Mouse (Mus musculus) kidney, embryonic 16.5 days (tissue): ENCODE results near the gene Padi4. TPM values are rescaled to one million over a fixed set of nuclear protein-coding genes. Genes with fewer than 3 reads are reported as not detected.

Experiments
- ATAC-seq: fragments of 200-750 bp; cut with Nextera tagmentation; 2 replicates; pipeline ENCODE4 v1.8.0; 2017; ENCODE audit warnings: moderate TSS enrichment; ENCODE audit not compliant: low FRiP score, low TSS enrichment
- H3K27ac ChIP-seq: fragments of 300-500 bp; sonication (generic); 2 replicates; pipeline ENCODE4 v1.5.1; 2014; ENCODE audit warnings: low read length
- H3K27me3 ChIP-seq: fragments of 300-500 bp; sonication (generic); 2 replicates; pipeline ENCODE4 v1.6.1; 2014; ENCODE audit warnings: low read length, control low read depth, mixed read lengths; ENCODE audit not compliant: insufficient read depth
- H3K36me3 ChIP-seq: fragments of 300-500 bp; sonication (generic); 2 replicates; pipeline ENCODE4 v1.6.1; 2014; ENCODE audit warnings: low read length, control low read depth, mixed read lengths; ENCODE audit not compliant: insufficient read depth
- H3K4me1 ChIP-seq: fragments of 300-500 bp; sonication (generic); 2 replicates; pipeline ENCODE4 v1.6.1; 2014; ENCODE audit warnings: low read length, control low read depth, mixed read lengths; ENCODE audit not compliant: insufficient read depth
- H3K4me2 ChIP-seq: fragments of 300-500 bp; sonication (generic); replicated peaks from 2 replicates; pipeline ENCODE4 v1.6.1; 2014; ENCODE audit warnings: low read depth, low read length
- H3K4me3 ChIP-seq: fragments of 300-500 bp; sonication (generic); 2 replicates; pipeline ENCODE4 v1.5.1; 2014; ENCODE audit warnings: mild to moderate bottlenecking, low read length
- H3K9ac ChIP-seq: fragments of 300-500 bp; sonication (generic); replicated peaks from 2 replicates; pipeline ENCODE4 v1.6.1; 2014; ENCODE audit warnings: low read length
- H3K9me3 ChIP-seq: fragments of 300-500 bp; sonication (generic); 2 replicates; pipeline ENCODE4 v1.6.1; 2016; ENCODE audit warnings: low read length, control low read depth
- WGBS: fragments of 180-500 bp; shearing (Covaris S2); extraction: QIAGEN DNeasy Blood & Tissue Kit; methylation state at CpG from one replicate; pipeline ENCODE4 v1.1.7; 2014; 5-methylcytosine and 5-hydroxymethylcytosine counted together
- polyA plus RNA-seq: library from polyadenylated mRNA; unstranded; fragments of >200 nt; fragmentation: Nextera tagmentation; extraction: Ambion mirVana; gene quantifications from 2 replicates; pipeline ENCODE4 v1.2.1, GENCODE M21; 2015

The Padi4 gene
- polyA plus RNA-seq, 1 experiment from 2014 or later = 1.1 TPM

GRCm38 (mm10) chr4:140724739-140725138 is 49.3 kb downstream of the Padi4 start:
- H3K36me3 ChIP-seq = peaks cover 31% of the 10 kb centered on the region
- H3K4me3 ChIP-seq = no peak overlapping the region
- no peaks in the 10 kb centered on the region for H3K9me3 ChIP-seq
- 77% methylated on average over 6 of the region's 6 CpGs for WGBS
- H3K4me2 ChIP-seq = no peak overlapping the region
- ATAC-seq = no peak
- no peak overlapping the region for H3K9ac ChIP-seq
- no peak overlapping the region for H3K27ac ChIP-seq
- no peaks in the 10 kb centered on the region for H3K4me1 ChIP-seq
- H3K27me3 ChIP-seq = no peaks in the 10 kb centered on the region

GRCm38 (mm10) chr4:140723801-140724200 is 50.2 kb downstream of the Padi4 start:
- H3K36me3 ChIP-seq = peaks cover 40% of the 10 kb centered on the region
- 58% methylated on average over 5 of the region's 5 CpGs for WGBS
- no peak overlapping the region for H3K4me3 ChIP-seq
- no peaks in the 10 kb centered on the region for H3K4me1 ChIP-seq
- ATAC-seq = 0 out of 2 replicates have a peak, but pooled peaks have one; percentile 46
- no peak overlapping the region for H3K9ac ChIP-seq
- no peaks in the 10 kb centered on the region for H3K27me3 ChIP-seq
- H3K4me2 ChIP-seq = no peak overlapping the region
- H3K9me3 ChIP-seq = no peaks in the 10 kb centered on the region
- no peak overlapping the region for H3K27ac ChIP-seq

- Histone ChIP-seq H3K27ac (no peak overlapping the region), H3K4me3 (no peak overlapping the region), H3K36me3 (peaks cover 46% of the 10 kb centered on the region), H3K9me3 (no peaks in the 10 kb centered on the region), H3K4me2 (no peak overlapping the region), H3K4me1 (no peaks in the 10 kb centered on the region), H3K9ac (no peak overlapping the region), H3K27me3 (no peaks in the 10 kb centered on the region)
- WGBS = 80% methylated on average over 9 of the region's 9 CpGs
- ATAC-seq = no peak
Measured at GRCm38 (mm10) chr4:140723192-140723591, 50.8 kb downstream of the Padi4 start.

GRCm38 (mm10) chr4:140722710-140723109 is 51.3 kb downstream of the Padi4 start:
- WGBS = 73% methylated on average over 9 of the region's 9 CpGs
- no peaks in the 10 kb centered on the region for H3K4me1 ChIP-seq

GRCm38 (mm10) chr4:140721968-140722490 is 52.0 kb downstream of the Padi4 start:
- Histone ChIP-seq H3K9ac (no peak overlapping the region), H3K4me1 (no peaks in the 10 kb centered on the region), H3K27me3 (no peaks in the 10 kb centered on the region), H3K27ac (no peak overlapping the region), H3K4me2 (no peak overlapping the region), H3K9me3 (no peaks in the 10 kb centered on the region), H3K4me3 (no peak overlapping the region), H3K36me3 (peaks cover 57% of the 10 kb centered on the region)
- no peak for ATAC-seq
- 84% methylated on average over 20 of the region's 20 CpGs for WGBS

More at GRCm38 (mm10) chr4:140722710-140723109, 51.3 kb downstream of the Padi4 start:
- no peak overlapping the region for H3K27ac ChIP-seq
- no peak for ATAC-seq
- H3K4me3 ChIP-seq = no peak overlapping the region
- no peak overlapping the region for H3K4me2 ChIP-seq
- no peak overlapping the region for H3K9ac ChIP-seq
- peaks cover 51% of the 10 kb centered on the region for H3K36me3 ChIP-seq
- no peaks in the 10 kb centered on the region for H3K27me3 ChIP-seq
- no peaks in the 10 kb centered on the region for H3K9me3 ChIP-seq

GRCm38 (mm10) chr4:140720091-140720490 is 53.9 kb downstream of the Padi4 start:
- ATAC-seq = no peak

GRCm38 (mm10) chr4:140718436-140718835 is 55.6 kb downstream of the Padi4 start:
- Histone ChIP-seq H3K36me3 (peaks cover 90% of the 10 kb centered on the region), H3K4me3 (no peak overlapping the region), H3K9ac (no peak overlapping the region), H3K27ac (no peak overlapping the region), H3K4me1 (peaks cover 7% of the 10 kb centered on the region; the same call in 1 of the 2 replicates), H3K9me3 (no peaks in the 10 kb centered on the region), H3K4me2 (no peak overlapping the region), H3K27me3 (no peaks in the 10 kb centered on the region)
- 97% methylated on average over 9 of the region's 9 CpGs for WGBS
- ATAC-seq = no peak

More at GRCm38 (mm10) chr4:140720091-140720490, 53.9 kb downstream of the Padi4 start:
- H3K4me1 ChIP-seq = no peaks in the 10 kb centered on the region
- H3K27ac ChIP-seq = no peak overlapping the region
- 83% methylated on average over 5 of the region's 5 CpGs for WGBS
- no peak overlapping the region for H3K4me3 ChIP-seq
- H3K4me2 ChIP-seq = no peak overlapping the region
- H3K36me3 ChIP-seq = peaks cover 76% of the 10 kb centered on the region
- H3K9ac ChIP-seq = no peak overlapping the region
- H3K9me3 ChIP-seq = no peaks in the 10 kb centered on the region
- H3K27me3 ChIP-seq = no peaks in the 10 kb centered on the region

- H3K4me3 ChIP-seq = no peak overlapping the region
- no peak overlapping the region for H3K9ac ChIP-seq
- no peak overlapping the region for H3K4me2 ChIP-seq
- no peak for ATAC-seq
- 94% methylated on average over 11 of the region's 11 CpGs for WGBS
- no peak overlapping the region for H3K27ac ChIP-seq
- H3K4me1 ChIP-seq = peaks cover 12% of the 10 kb centered on the region; the same call in 1 of the 2 replicates
- H3K27me3 ChIP-seq = no peaks in the 10 kb centered on the region
- no peaks in the 10 kb centered on the region for H3K9me3 ChIP-seq
- peaks cover 94% of the 10 kb centered on the region for H3K36me3 ChIP-seq
Measured at GRCm38 (mm10) chr4:140716994-140717393, 57.0 kb downstream of the Padi4 start.

- no peak overlapping the region for H3K4me2 ChIP-seq
- H3K27me3 ChIP-seq = no peaks in the 10 kb centered on the region
- WGBS = 82% methylated on average over 5 of the region's 5 CpGs
- peaks cover 12% of the 10 kb centered on the region for H3K4me1 ChIP-seq
- H3K9me3 ChIP-seq = no peaks in the 10 kb centered on the region
- H3K36me3 ChIP-seq = peaks cover 94% of the 10 kb centered on the region
- H3K9ac ChIP-seq = no peak overlapping the region
- H3K27ac ChIP-seq = no peak overlapping the region
- no peak for ATAC-seq
- no peak overlapping the region for H3K4me3 ChIP-seq
Measured at GRCm38 (mm10) chr4:140714586-140714985, 59.5 kb downstream of the Padi4 start.

- ATAC-seq = peak; percentile 81
- H3K27me3 ChIP-seq = no peaks in the 10 kb centered on the region
- no peak overlapping the region for H3K4me3 ChIP-seq
- H3K9me3 ChIP-seq = no peaks in the 10 kb centered on the region
- H3K27ac ChIP-seq = peak overlapping the region; percentile 55
- H3K36me3 ChIP-seq = peaks cover 94% of the 10 kb centered on the region
- WGBS = 51% methylated on average over 29 of the region's 29 CpGs
- H3K4me2 ChIP-seq = no peak overlapping the region
- peaks cover 13% of the 10 kb centered on the region for H3K4me1 ChIP-seq
- 0 out of 2 replicates have a peak overlapping the region, but pooled peaks have one; percentile 12 for H3K9ac ChIP-seq
Measured at GRCm38 (mm10) chr4:140713480-140714365, 60.3 kb downstream of the Padi4 start.
